Mouse (Mus musculus) forelimb bud, embryonic 11.5 days (tissue): ENCODE results near the gene Doc2b.

Experiments used
- DNase-seq: peaks from one replicate; pipeline ENCODE4 v3.0.0-alpha.2; 2012; ENCODE audit warnings: low read depth, low spot score

Gene Doc2b

DNA sequence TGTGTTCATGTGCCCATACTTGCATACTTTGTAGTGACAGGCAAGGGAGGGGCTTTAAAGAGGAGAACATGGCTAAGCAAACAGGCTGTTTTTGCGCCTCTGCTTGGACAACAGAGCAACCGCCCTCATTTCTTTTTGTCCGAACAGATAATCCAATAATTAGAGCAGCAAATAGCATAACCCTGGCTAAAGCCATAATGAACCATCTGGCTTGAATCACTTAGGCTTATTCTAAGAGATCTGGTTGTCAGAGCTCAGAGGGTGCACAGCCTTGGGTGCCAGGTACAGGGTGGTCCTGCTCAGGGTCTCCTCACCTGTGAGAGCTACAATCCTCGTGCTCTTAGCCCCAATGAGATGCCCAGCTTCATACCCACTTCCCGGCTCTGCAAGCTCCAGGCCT lies 2.5 kb downstream of the Doc2b start:
- no peak for DNase-seq

- no peak for DNase-seq
These were observed 3.3 kb downstream of the Doc2b start for GRCm38 (mm10) chr11:75792535-75792934.

DNA sequence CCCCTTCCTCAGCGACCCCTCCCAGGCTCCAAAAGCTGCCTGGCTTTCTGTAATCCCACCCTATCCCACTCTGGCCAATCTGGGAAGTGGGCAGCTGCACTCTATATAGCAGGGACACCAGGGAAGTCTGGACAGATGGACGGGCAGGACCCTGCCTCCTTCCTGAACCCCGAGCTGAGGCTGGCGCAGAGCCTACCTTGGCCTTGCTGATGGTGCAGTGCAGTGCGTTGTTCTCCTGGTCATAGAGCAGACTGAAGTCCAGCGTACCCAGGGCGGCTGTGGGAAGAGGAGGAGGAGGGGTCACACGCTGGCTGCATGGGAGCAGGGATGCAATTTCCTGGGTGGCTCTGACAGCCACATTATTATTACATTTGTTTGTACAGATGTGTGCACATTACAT lies 10.0 kb downstream of the Doc2b start:
- DNase-seq, result no peak

GRCm38 (mm10) chr11:75783799-75784198 lies 12.1 kb downstream of the Doc2b start:
- DNase-seq, result no peak

DNA sequence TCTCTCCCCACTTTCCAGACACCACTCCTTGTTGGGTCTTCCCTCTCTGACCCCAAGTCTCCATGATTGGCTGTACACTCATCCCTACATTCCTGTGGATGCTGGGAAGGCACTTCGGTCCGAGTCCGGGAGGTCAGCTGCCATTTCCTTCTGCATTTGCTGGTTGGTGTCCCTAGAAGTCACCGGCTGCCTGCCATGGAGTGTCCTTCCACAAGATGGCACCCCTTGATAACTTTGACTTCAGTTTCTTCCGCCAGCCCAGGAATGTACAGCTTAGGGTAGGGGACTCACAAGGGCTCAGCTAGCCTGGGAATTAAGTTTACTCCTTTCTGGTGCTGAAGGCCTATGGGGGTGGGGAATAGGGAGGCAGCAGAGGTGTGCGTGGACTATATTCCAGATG lies 13.9 kb downstream of the Doc2b start:
- peak; percentile 77 for DNase-seq

- no peak for DNase-seq
These were observed 19.9 kb downstream of the Doc2b start for GRCm38 (mm10) chr11:75775919-75776318.

DNA sequence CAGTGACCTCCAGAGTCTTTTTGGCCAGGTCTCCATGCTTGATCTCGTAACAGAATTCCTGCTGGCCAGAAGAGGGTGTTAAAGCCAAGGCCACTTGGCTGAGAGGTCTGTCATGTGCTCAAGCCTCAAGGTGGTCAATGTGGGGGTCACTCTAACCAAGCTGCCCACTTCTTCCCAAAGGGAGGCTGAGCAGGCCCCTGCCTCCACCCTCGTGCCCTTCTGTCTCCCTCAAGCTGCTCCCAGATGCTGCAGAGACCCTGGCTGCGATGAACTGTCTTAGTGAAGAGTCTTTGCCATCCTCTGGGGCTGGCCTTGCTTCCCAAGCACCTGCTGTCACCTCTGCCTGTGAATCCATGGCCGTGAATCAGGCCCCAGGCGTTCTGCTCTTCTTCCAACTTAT lies 23.3 kb downstream of the Doc2b start:
- no peak for DNase-seq

GRCm38 (mm10) chr11:75769206-75769605 lies 26.6 kb downstream of the Doc2b start:
- DNase-seq, result peak; percentile 73

DNA sequence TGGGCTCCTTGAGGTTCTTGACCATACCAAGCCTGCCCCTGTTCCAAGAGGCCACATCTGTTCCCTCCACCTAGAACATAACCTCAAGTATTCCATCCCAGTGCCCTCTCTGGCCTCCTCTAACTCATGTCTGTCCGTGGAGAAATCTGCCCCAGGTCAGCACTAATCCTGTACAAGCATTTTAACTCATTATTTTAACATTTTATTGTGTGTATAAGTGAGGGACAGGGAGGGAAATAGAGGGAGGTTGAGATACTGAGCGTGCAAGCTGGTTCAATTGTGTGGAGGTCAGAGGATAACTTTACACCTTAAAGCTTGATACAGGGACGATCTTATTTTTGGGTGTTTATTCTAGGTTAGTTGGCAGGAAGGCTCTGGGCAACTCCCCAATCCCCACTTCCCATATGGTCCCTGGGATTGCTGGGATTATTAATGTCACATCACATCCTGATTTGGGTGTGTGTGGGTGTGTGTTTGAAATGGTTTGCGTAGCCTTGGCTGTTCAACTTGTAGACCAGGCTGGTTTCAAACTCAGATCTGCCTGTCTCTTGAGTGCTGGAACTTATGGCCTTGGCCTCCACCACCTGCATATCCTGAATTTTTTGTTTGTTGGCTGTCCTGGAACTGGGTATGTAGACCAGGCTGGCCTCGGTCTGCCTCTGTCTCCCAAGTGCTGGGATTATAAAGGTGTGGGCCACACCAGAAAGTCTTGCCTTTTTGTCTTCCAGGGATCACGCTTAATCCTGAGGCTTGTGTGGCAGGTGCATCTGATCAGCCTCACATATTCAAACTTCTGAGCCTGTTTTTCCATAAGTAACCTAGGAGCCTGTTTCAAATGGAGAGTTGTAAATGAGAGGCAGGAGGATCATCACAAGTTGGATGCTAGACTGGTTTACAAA lies 27.5 kb downstream of the Doc2b start:
- no peak for DNase-seq

DNA sequence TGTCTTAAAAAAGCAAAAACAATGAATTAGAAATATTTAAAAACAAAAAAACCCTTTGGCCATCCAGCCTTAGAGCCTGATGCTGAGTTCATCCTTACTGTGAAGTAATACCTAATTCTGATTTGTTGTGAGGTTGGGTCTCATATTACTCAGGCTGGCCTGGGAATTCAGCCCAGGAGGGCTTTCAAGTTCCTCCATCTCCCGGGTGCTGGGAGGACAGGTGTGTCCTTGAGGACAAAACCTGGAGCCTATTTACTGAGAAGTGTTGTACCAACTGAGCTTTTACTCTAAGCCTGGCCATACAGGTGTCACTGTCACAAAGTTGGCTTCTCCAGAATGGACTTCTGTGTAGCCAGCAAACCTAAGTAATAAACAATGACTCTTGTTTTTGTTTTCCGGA lies 28.8 kb downstream of the Doc2b start:
- DNase-seq, result no peak

GRCm38 (mm10) chr11:75765161-75765560 lies 30.7 kb downstream of the Doc2b start:
- no peak for DNase-seq

- DNase-seq, result no peak
These were observed 31.3 kb downstream of the Doc2b start for GRCm38 (mm10) chr11:75764521-75765023.

GRCm38 (mm10) chr11:75762708-75763107 lies 33.1 kb downstream of the Doc2b start:
- DNase-seq, result no peak

GRCm38 (mm10) chr11:75760785-75761184 lies 35.1 kb downstream of the Doc2b start:
- DNase-seq, result no peak

GRCm38 (mm10) chr11:75758553-75758952 lies 37.3 kb downstream of the Doc2b start:
- DNase-seq, result no peak

GRCm38 (mm10) chr11:75756687-75757086 lies 39.2 kb downstream of the Doc2b start:
- no peak for DNase-seq

GRCm38 (mm10) chr11:75751082-75751481 lies 44.8 kb downstream of the Doc2b start:
- no peak for DNase-seq

DNA sequence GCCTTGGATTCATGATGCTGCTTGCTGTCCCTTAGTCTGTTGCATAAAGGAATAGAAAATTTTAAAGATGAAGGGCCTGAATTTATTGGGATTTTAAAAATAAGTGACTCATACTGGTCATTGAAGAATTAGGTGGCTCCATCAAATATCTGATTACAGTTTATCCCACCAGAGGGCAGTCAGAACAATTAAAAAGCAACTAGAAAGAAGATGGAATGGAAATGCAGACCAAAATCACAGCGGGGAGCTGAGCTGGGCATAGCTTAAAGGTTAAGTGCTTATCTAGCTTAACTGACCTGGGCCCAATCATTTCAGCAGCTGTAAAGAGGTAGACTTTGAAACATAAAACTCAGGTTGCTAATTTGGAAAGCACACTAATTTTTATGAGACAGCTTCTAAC lies 45.3 kb downstream of the Doc2b start:
- DNase-seq, result no peak

DNA sequence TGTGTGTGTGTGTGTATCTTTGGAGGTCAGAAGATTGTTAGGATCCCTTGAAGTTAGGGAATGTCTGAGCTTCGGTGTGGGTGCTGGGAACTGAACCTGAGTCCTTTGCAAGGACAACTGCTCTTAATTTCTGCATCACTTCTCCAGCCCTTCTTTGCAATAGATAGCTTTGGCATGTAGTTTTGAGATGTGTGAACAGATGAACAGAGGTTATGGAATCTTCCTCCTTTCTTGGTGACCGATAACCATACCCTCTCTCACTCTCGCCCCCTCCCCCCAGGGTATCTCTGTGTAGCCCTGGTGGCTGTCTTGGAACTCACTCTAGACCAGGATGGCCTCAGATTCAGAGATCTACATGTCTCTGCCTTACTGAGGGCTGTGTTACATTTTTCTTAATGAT lies 51.1 kb downstream of the Doc2b start:
- no peak for DNase-seq

DNA sequence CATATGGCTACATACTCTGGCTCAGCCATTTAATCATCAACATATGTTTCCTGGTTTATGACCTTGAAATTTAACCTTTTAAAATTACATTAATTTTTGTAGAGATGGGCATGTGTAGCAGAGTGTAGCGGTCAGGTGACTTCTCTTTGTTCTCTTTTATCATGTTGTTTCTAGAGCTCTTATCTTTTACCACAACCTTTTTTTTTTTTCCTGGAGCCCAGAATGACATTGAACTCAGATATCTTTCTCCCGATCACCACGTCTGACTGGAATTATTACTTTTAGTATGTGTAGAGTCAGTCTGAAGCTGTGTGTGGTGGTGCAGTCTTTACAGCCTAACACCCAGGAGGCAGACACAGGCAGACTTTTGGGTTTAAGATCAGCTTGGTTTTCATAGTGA lies 54.2 kb downstream of the Doc2b start:
- no peak for DNase-seq

GRCm38 (mm10) chr11:75740204-75740603 lies 55.6 kb downstream of the Doc2b start:
- DNase-seq, result no peak

DNA sequence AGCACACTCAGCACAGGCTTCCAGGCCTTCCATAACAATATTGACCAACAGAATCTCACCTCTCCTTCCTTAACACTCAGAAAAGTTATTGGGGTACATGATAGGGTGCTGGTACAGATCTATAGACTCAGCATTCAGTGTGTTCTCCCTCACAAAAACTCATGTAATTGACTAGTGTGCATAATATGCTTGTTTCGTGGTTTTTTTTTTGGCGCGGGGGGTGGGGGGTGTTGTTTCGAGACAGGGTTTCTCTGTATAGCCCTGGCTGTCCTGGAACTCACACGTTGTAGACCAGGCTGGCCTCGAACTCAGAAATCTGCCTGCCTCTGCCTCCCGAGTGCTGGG lies 57.4 kb downstream of the Doc2b start:
- no peak for DNase-seq

DNA sequence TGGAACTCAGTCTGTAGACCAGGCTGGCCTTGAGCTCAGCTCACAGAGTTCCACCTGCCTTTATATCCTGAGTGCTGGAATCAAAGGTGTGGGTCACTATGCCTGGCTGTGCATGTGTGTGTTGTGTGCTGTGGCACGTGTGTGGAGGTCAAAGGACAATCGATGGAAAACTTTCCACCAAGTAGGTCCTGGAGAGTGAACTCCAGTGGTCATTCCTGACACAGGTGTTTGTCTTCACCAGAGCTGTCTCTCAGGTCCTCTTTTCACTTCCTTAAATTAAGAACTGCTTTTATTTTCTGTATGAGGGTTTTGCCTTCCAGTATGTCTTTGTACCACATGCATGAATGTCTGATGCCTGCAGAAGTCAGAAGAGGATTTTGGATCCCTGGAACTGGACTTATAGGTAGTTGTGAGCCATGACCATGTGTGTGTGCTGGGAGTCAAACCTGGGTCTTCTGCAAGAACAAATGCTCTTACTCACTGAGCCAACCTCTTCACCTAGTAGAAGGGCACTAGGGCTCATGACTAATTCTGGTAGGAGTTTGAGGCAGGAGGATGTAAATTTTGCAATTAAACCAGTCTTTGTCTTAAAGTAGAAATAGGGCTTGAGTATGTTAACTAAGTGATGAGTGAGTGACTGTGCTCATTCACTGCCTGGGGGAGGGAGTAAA lies 57.9 kb downstream of the Doc2b start:
- no peak for DNase-seq
